Mouse (Mus musculus): ENCODE results near the gene Dglucy.

DNA sequence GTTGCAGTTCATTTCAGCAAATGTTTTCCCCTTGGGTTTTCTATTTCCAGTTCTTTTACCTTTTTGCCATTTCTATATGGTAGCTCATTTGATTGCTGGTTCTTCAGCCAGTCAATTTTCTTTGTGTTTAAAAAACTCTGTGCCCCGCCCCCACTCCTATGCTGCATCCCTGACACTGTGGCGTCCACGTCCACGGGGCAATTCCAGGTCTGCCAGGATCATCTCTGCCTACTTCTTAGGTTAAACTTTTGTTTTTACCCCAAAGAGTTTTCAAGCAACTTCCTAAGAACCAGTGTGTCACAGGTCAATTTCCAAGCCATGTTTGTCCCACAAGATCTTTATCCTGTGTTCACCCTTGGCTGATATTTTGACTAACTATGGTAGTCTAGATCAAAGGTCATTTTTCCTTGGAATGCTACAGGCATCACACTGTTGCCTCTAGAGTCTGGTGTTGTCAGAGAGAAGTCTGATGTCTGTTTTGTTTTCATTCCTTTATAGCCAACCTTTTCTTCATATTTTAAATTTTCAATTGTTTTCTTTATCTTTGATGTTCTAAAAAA, 39.8 kb upstream of the Dglucy start:
- no peak for TF ChIP-seq CTCF (IDR thresholded peaks at IDR 0.05; ENCODE audit: low read depth, low read length)
- TF ChIP-seq POLR2A (IDR thresholded peaks at IDR 0.05; ENCODE audit: borderline replicate concordance, low read depth, low read length) = no peak
